Mouse (Mus musculus) left cerebral cortex, adult 8-10 months (tissue): Measurements from ENCODE around the gene Arhgef11. TPM values are rescaled to one million over a fixed set of nuclear protein-coding genes. Genes with fewer than 3 reads are reported as not detected.
A peak's percentile ranks its signal among the peaks of the same experiment; 100 is the strongest.
"Not testable (repeated sequence)": the region's sequence is repeated elsewhere in the genome, so short reads cannot be mapped to it uniquely, and the experiment has no call there.

Source experiments
- DNase-seq, 2 experiments: peaks; one replicate each; pipeline ENCODE4 v3.0.0; 2022; ENCODE audit warnings: low spot score in 2 of 2
- total RNA-seq, 4 experiments: library from RNA; stranded (reverse); gene quantifications; 2 replicates each; pipeline ENCODE4 v1.2.4; 2022

Gene Arhgef11
- 10 to 100 TPM; 49.1 to 60.9 (median 52.4) TPM for total RNA-seq

- peak; percentile 39 to 60 for DNase-seq
These were observed at the start of gene Arhgef11 for GRCm38 (mm10) chr3:87616957-87617810. Arhgef11 (plus strand) TSS chr3:87617559.

DNA sequence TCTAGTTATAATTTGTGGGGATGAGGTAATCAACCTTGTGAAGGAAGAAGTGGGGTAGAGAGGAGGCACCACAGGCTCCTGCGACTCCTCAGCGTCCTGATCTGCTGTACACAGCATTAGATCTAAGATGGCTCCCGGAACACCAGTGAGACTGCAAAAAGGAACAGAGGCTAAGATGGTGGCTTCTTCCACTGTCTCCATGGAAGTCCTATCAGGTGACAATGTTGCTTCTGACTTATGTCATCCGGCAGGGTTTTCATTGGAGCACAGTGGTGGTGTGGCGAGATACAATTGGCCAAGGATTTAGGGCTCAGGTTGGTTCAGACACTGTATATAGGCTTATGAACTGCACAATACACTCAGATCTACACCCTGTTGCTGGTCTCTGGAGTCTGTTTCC lies 48.7 kb upstream of the Arhgef11 start:
- DNase-seq = no peak

GRCm38 (mm10) chr3:87575766-87576165 lies 41.6 kb upstream of the Arhgef11 start:
- no peak for DNase-seq

- DNase-seq = no peak
These were observed 35.1 kb upstream of the Arhgef11 start for GRCm38 (mm10) chr3:87582259-87582658.

- DNase-seq = no peak
These were observed 23.6 kb upstream of the Arhgef11 start for GRCm38 (mm10) chr3:87593793-87594192.

DNA sequence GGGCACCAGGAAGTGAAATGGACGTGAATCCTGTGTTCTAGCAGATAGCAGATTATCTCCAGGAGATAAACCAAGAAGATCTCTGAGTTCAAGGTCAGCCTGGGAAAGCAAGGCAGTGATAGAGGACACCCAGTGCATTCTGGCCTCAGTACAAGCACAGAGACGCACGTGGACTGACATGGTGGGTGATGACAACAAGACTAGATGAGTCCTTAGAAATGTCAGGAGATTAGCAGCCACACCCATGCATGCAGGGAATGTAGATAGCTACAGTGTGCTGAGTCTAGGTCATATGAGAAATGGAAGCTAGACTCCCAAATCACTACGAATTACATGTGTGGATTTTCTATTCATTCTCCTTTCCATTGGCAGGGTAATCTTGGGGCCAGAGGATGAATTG lies 22.0 kb upstream of the Arhgef11 start:
- not testable (repeated sequence) for DNase-seq

DNA sequence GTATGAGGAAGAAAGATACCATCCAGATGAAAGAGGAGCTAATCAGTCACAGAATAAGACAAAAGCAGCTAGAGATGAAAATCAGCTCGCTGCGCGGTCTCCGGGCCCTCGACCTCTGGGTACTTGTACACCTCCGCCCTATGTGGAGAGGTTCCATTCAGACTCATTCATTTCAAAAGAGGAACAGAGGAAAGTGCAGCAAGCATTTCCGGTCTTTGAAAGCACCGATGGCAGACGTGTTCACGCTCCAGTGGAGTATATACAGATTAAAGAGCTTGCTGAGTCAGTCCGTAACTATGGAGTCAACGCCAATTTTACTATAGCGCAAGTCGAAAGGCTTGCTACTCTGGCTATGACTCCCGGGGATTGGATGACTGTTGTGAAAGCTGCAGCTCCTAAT lies 16.3 kb upstream of the Arhgef11 start:
- not testable (repeated sequence) for DNase-seq

DNA sequence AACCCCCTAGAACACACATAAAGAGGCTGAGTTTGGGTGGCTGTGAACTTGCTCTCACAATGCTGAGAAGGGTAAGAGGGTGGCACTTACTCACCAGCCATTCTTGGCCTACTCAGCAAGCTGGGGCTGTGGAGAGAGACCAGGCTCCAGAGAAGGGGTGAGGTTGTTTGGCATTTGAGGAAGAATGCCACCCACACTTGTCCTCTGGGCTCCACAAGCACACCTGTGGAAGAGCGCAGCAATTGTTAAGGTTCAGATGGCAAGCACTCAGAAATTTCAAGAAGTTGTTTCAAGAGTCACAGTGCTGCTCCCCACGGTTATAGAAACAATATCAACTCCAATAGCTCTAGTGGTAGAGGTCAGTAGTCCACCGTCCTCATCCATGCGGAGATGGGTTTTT lies 1.0 kb upstream of the Arhgef11 start:
- no peak for DNase-seq

DNA sequence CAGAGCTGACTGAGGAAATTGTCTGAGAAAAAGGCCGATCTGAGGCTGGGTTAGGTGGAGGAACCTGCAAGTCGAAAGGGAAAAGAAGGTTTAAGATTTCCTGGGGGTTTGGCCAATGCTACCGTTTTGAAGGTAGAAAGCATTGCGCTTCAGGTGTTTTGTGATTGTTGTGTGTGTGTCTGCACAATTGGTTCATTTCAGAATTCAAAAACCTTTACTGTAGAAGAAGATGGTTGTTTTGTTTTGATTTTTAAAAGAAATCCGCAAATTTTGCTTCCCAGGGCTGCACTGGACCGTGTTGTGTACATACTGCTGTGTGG lies 412 bp downstream of the Arhgef11 start:
- DNase-seq = no peak

- no peak for DNase-seq
These were observed 881 bp downstream of the Arhgef11 start for GRCm38 (mm10) chr3:87618240-87618639.

DNA sequence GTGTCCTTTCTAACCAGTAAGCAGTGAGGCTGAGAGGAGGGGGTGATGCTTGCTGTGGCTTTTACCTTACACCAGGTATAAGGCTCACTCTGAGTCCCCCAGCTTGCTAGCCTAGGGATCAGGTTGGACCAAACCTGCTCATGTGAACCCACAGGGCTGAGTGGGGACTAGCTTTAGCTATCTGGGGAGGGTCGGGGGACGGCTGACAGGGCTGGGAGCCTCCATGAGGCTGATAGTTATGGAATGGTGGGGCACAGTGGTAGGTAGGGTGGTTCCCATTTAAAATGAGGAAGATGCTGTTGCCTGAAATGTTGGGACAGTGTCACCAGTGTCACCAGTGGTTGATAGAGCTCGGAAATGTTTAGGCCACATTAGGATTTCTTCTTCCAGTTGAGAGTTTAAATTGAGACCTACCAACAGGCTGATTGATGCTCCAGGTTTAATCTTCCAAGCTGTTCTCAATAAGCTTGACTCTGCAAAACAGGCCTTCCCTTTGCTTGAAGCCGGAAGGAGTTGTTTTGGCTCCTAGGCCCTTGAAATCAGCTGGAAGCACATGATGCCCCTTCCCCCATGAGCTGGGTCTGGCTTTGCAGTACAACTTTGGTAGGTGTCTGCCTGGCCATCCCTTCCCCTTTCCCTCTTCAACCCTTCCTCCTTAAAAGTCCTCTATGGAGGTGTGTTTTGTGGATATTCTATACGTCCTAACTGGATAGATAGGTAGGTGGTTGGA lies 1.8 kb downstream of the Arhgef11 start:
- no peak for DNase-seq

GRCm38 (mm10) chr3:87620218-87620891 lies 3.0 kb downstream of the Arhgef11 start:
- DNase-seq = no peak

GRCm38 (mm10) chr3:87624899-87625298 lies 7.5 kb downstream of the Arhgef11 start:
- DNase-seq = no peak

- DNase-seq = no peak
These were observed 13.5 kb downstream of the Arhgef11 start for GRCm38 (mm10) chr3:87630899-87631298.

- no peak for DNase-seq
These were observed 14.0 kb downstream of the Arhgef11 start for GRCm38 (mm10) chr3:87631408-87631807.

- no peak for DNase-seq
These were observed 18.2 kb downstream of the Arhgef11 start for GRCm38 (mm10) chr3:87635514-87635913.

DNA sequence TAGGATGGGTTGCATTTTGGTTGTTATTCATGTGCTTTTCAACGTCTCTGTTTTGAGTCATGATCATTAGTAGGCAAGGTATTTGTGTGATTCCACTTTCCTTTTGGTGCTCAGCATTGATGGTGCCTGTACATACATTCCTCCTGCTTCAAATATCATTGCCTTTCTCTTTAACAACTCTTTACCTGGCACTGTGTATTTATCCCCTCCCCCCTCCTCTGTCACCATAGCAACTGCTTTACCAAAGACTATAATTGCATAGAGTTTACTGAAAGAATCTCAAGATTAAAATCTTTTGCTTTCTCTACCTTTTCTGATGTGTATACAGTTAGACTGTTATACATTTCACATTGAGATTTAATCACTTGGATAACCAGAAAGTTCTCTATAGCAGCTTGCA lies 26.1 kb downstream of the Arhgef11 start:
- no peak for DNase-seq

DNA sequence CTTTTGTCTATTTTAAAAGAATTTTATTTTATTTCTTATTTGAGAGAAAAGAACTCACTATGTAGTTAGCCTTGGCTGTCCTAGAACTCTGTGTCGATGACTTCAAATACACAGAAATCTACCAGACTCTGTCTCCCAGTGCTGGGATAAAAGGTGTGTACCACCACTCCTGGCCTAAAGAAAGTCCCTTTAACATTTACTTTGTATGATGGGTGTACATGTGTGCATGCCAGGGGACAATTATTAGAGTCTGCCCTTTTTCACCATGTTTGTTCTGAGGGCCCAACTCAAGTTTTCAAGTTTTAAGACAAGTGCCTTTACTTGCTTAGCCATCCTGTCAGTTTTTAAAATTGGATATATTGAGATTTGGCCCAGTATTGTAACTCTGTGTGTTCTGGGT lies 28.8 kb downstream of the Arhgef11 start:
- no peak for DNase-seq

DNA sequence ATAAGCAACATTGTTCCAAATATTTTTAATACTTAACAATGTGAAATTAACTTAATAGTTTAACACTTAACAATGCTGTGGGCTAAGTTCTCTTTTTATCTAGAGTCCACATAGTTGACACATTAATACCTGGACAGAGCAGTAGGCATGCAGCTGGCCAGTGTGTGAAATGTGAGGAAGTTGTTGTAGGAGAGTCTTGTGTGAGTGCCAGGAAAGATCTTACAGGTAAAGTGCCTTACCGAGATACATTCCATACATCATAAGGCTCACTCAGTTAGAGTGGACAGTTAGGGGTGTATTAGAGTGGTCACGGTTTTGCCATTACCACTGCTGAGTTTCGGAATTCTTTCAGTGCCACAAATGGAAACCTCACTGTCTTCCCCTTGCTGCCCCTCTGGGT lies 31.7 kb downstream of the Arhgef11 start:
- DNase-seq = no peak

DNA sequence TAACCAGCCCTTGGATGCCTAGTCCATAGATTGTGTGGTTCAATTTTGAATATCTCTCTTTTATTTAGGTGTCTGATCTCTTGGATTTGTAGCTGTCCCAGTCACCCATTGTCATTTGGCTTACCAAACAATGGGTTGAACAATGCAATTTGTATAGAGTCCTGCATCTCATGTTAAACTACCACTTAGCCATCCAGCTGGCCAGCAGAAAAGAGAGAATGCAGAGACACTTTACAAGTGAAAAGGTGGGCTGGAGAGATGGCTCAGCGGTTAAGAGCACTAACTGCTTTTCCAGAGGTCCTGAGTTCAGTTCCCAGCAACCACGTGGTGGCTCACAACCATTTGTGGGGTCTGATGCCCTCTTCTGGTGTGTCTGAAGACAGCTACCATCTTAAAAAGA lies 41.0 kb downstream of the Arhgef11 start:
- DNase-seq = no peak

DNA sequence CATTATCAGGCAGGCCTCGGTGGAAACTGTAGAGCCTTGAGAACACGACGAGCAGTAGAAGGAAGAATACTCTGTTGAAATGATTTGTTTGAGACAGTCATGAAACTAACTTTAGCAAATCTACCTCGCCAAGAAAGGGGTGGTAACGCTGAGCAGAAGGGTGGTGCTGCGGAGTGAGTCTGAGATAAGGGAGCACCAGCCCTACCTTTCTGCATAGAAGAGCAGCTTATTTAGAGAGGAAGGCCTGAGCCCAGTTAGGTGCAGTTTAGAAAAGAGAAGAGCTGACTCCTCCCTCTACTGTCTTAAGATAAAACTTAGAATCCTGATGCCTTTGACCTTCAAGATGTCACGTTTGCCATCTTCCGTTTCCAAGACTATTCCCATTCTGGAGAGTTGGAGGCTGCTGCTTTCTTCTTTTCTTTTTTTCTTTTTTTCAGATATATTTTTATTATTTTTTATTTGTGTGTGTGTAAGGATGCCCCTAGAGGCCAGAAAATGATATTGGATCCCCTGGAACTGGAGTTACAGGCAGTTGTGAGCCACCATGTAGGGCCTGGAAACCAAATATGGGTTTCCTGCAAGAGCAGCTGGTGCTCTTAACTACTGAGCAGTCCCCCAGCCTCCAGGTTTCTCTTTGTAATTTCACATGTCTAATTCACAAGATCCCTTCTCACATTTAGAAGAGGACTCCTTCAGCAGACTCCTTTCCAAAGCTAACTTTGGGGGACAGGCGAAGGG lies 42.5 kb downstream of the Arhgef11 start:
- no peak for DNase-seq

- no peak for DNase-seq
These were observed 43.1 kb downstream of the Arhgef11 start for GRCm38 (mm10) chr3:87660479-87660878.
